Mouse (Mus musculus): ENCODE measurements around the gene Ptpra. TPM values are rescaled to one million over a fixed set of nuclear protein-coding genes. Genes with fewer than 3 reads are reported as not detected.

The Ptpra gene
- 106 and 115 TPM in 2 replicates for total RNA-seq (2017)

- peak; percentile 90 for ATAC-seq (ENCODE audit: extremely low read depth, insufficient number of reproducible peaks, low FRiP score, poor library complexity, severe bottlenecking)
Measured at GRCm38 (mm10) chr2:130449794-130450433, at the start of gene Ptpra. Gene Ptpra (plus strand): TSS chr2:130450278.

GRCm38 (mm10) chr2:130401891-130402290, 48.2 kb upstream of the Ptpra start:
- ATAC-seq (ENCODE audit: extremely low read depth, insufficient number of reproducible peaks, low FRiP score, poor library complexity, severe bottlenecking), result no peak

- ATAC-seq (ENCODE audit: extremely low read depth, insufficient number of reproducible peaks, low FRiP score, poor library complexity, severe bottlenecking), result no peak
Measured at GRCm38 (mm10) chr2:130404939-130405338, 45.1 kb upstream of the Ptpra start, which contains the start of the genes Gm28372 and 1700020A23Rik. Gene Gm28372 (plus strand): TSS chr2:130405239. Gene 1700020A23Rik (plus strand): TSS chr2:130405259.

- no peak for ATAC-seq (ENCODE audit: extremely low read depth, insufficient number of reproducible peaks, low FRiP score, poor library complexity, severe bottlenecking)
Measured at GRCm38 (mm10) chr2:130406178-130406577, 43.9 kb upstream of the Ptpra start, which contains the start of gene Tmem239. Gene Tmem239 (plus strand): TSS chr2:130406478.

- ATAC-seq (ENCODE audit: extremely low read depth, insufficient number of reproducible peaks, low FRiP score, poor library complexity, severe bottlenecking), result no peak
Measured at GRCm38 (mm10) chr2:130408194-130408593, 41.9 kb upstream of the Ptpra start.

- peak; percentile 73 for ATAC-seq (ENCODE audit: extremely low read depth, insufficient number of reproducible peaks, low FRiP score, poor library complexity, severe bottlenecking)
Measured at GRCm38 (mm10) chr2:130411558-130412495, 38.3 kb upstream of the Ptpra start.

GRCm38 (mm10) chr2:130412775-130413174, 37.3 kb upstream of the Ptpra start:
- ATAC-seq (ENCODE audit: extremely low read depth, insufficient number of reproducible peaks, low FRiP score, poor library complexity, severe bottlenecking), result no peak

- ATAC-seq (ENCODE audit: extremely low read depth, insufficient number of reproducible peaks, low FRiP score, poor library complexity, severe bottlenecking), result no peak
Measured at GRCm38 (mm10) chr2:130414094-130414856, 35.8 kb upstream of the Ptpra start.

GRCm38 (mm10) chr2:130421781-130422620, 28.1 kb upstream of the Ptpra start:
- ATAC-seq (ENCODE audit: extremely low read depth, insufficient number of reproducible peaks, low FRiP score, poor library complexity, severe bottlenecking), result no peak

GRCm38 (mm10) chr2:130423397-130424125, 26.5 kb upstream of the Ptpra start:
- peak; percentile 5; the same call in 1 of the 2 replicates for ATAC-seq (ENCODE audit: extremely low read depth, insufficient number of reproducible peaks, low FRiP score, poor library complexity, severe bottlenecking)

GRCm38 (mm10) chr2:130424126-130424853, 25.8 kb upstream of the Ptpra start, which contains the start of the genes Vps16 and Pced1a:
Gene Vps16 (plus strand): TSS chr2:130424339.
Gene Pced1a (minus strand): TSS chr2:130424701.
- ATAC-seq (ENCODE audit: extremely low read depth, insufficient number of reproducible peaks, low FRiP score, poor library complexity, severe bottlenecking), result peak; percentile 72

GRCm38 (mm10) chr2:130425112-130425511, 25.0 kb upstream of the Ptpra start:
- no peak for ATAC-seq (ENCODE audit: extremely low read depth, insufficient number of reproducible peaks, low FRiP score, poor library complexity, severe bottlenecking)

GRCm38 (mm10) chr2:130429851-130430250, 20.2 kb upstream of the Ptpra start:
- no peak for ATAC-seq (ENCODE audit: extremely low read depth, insufficient number of reproducible peaks, low FRiP score, poor library complexity, severe bottlenecking)

- no peak for ATAC-seq (ENCODE audit: extremely low read depth, insufficient number of reproducible peaks, low FRiP score, poor library complexity, severe bottlenecking)
Measured at GRCm38 (mm10) chr2:130430484-130430883, 19.6 kb upstream of the Ptpra start.

- no peak for ATAC-seq (ENCODE audit: extremely low read depth, insufficient number of reproducible peaks, low FRiP score, poor library complexity, severe bottlenecking)
Measured at GRCm38 (mm10) chr2:130432157-130432556, 17.9 kb upstream of the Ptpra start.

- peak; percentile 60; the same call in 1 of the 2 replicates for ATAC-seq (ENCODE audit: extremely low read depth, insufficient number of reproducible peaks, low FRiP score, poor library complexity, severe bottlenecking)
Measured at GRCm38 (mm10) chr2:130433152-130433551, 16.9 kb upstream of the Ptpra start.

GRCm38 (mm10) chr2:130436769-130437168, 13.3 kb upstream of the Ptpra start:
- no peak for ATAC-seq (ENCODE audit: extremely low read depth, insufficient number of reproducible peaks, low FRiP score, poor library complexity, severe bottlenecking)
